Mouse (Mus musculus) ovary, adult 10 weeks (tissue): ENCODE measurements around the gene Man2a2. TPM values are rescaled to one million over a fixed set of nuclear protein-coding genes. Genes with fewer than 3 reads are reported as not detected.

Source experiments
- polyA plus RNA-seq: library from polyadenylated mRNA; stranded (reverse); fragments of 350-450 nt; fragmentation: Illumina TruSeq; extraction: RNeasy Lipid Tissue Mini Kit (QIAGEN cat#74804); gene quantifications from one replicate; pipeline ENCODE4 v1.2.3, GENCODE M21; 2014

Gene Man2a2
- 24.3 TPM for polyA plus RNA-seq

GRCm38 (mm10) chr7:80371041-80371751 is at the start of gene Man2a2:
Gene Man2a2, minus strand, starts transcription at chr7:80371375.

DNA sequence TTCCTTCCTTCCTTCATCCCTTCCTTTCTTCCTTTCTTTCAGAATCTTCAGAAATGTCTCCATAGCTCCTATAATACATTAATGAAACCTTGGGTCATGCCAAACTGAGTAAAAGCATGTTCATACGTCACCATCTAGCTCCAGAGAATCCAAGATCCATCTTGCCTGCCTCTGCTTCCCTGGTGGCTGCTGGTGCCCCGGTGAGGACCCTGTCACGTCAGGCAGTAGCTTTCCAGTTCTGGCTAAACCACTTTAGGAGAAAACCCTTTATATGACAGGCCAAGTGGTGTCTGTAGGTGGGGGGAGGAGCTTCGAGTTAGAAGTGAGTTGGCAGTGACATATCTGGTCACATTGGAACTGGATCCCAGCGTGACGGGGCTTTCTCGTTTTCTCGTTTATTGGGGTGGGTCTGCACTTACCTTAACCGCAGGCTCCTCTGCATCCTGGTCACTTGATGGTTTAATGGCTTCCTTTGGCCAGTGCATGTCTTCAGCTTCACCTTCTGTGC is 34.1 kb upstream of the Man2a2 start, which contains the start of gene Furin:
TSS of gene Furin (minus strand) at position 249 of the 508 bp plus-strand sequence.

GRCm38 (mm10) chr7:80387633-80388543 is 16.7 kb upstream of the Man2a2 start, which contains the start of gene Fes:
Gene Fes, minus strand, starts transcription at chr7:80387946.

DNA sequence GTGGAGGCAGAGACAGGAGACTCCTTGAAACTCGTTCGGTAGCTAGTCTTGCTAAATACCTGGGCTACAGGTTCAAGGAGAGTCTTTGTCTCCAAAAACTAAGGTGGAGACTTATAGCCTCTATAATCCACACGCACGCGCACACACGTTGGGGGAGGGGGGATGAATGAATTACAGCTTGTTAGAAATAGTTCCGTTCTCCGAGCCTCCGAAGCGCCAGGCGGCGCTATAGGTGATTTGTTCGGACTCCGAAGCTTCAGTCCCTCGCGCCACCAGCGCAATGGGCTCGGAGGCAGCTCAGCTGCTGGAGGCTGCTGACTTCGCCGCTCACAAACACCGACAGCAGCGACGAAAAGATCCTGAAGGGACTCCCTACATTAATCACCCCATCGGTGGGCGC is 28.3 kb downstream of the Man2a2 start, which contains the start of gene Hddc3:
TSS of gene Hddc3 (plus strand) at position 247 of the 400 bp plus-strand sequence.

DNA sequence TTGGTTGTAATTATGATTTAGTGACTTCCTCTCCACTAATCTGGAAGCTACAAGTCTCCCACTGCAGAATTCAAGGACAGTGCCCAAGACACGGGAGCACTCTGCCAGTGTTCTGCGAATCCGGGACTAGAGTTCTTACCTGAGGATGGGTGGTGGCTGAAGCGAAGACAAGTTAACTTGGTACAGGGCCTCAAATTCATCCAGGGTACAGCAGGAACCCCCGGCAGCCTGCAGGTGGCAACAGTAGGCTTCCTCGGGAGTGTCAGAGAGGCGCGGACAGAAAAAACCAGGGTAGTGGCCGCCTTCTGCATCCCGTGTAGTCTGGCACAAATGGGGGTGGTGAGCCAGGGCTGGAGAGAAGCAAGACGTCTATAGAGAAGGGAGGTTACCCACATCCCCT is 30.4 kb downstream of the Man2a2 start, which contains the start of gene Unc45a:
TSS of gene Unc45a (minus strand) at position 213 of the 400 bp plus-strand sequence.

DNA sequence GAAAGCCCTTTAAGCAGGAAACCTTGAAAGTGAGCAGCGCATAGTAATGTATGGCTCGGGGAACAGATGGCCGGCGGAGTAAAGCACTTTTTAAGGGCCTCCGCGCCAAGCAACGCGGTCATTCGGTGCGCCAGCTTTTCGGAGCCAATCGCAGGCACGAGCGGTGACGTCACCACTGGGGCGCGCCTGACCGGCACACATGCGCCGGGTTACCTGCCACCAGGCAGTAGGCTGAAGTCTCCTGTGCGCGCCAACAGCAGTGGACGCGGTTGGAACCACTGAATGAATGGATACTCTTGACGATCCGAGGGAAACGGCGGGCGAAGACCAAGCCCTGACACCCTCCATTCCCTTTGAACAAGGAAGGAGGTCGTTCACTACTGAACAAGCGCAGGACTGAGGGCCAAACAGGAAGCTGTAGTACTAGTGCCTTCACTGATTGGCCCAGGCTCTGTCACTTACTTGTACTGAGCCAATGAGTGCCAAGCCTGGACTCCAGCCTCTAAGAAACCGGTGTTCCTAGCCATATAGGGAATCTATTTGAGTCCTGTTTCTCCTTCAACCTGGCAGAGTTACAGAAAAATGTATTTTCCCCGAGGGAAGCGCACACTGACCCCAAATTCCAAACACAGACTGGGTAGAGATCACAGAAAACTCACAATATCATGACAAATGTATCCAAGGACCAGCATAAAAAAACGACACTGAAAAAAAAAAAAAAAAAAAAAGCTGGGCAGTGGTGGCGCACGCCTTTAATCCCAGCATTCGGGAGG is 46.9 kb downstream of the Man2a2 start, which contains the start of gene Rccd1:
TSS of gene Rccd1 (minus strand) at position 412 of the 773 bp plus-strand sequence.

Other genes with a start within 250 kb of the Man2a2 start
- gene Sema4b, start 184.5 kb downstream of the Man2a2 start, polyA plus RNA-seq: 1.7 TPM
- 5.0 TPM for gene Cib1, start 138.6 kb downstream of the Man2a2 start, polyA plus RNA-seq
- 1.5 TPM for gene Gdpgp1, start 138.5 kb downstream of the Man2a2 start, polyA plus RNA-seq
- 0.43 TPM for gene Ttll13, start 125.0 kb downstream of the Man2a2 start, polyA plus RNA-seq
- 14.1 TPM for gene Ngrn, start 110.2 kb downstream of the Man2a2 start, polyA plus RNA-seq
- gene Vps33b, start 101.7 kb downstream of the Man2a2 start, polyA plus RNA-seq: 3.7 TPM
- gene Prc1, start 76.9 kb downstream of the Man2a2 start, polyA plus RNA-seq: 117 TPM
- 3.0 TPM for gene Rccd1, start 46.9 kb downstream of the Man2a2 start, polyA plus RNA-seq
- 4.1 TPM for gene Unc45a, start 30.4 kb downstream of the Man2a2 start, polyA plus RNA-seq
- 20.4 TPM for gene Hddc3, start 28.3 kb downstream of the Man2a2 start, polyA plus RNA-seq
- not detected for gene Fes, start 16.6 kb upstream of the Man2a2 start, polyA plus RNA-seq
- gene Furin, start 34.1 kb upstream of the Man2a2 start, polyA plus RNA-seq: 1.2 TPM
- gene Blm, start 163.7 kb upstream of the Man2a2 start, polyA plus RNA-seq: 36.7 TPM